Mouse (Mus musculus) testis, postnatal 10 days (tissue): Measurements from ENCODE around the gene Rps10.

Source experiments
- DNase-seq: peaks from one replicate; pipeline ENCODE4 v3.0.0; 2021; ENCODE audit warnings: low spot score

Gene Rps10

DNA sequence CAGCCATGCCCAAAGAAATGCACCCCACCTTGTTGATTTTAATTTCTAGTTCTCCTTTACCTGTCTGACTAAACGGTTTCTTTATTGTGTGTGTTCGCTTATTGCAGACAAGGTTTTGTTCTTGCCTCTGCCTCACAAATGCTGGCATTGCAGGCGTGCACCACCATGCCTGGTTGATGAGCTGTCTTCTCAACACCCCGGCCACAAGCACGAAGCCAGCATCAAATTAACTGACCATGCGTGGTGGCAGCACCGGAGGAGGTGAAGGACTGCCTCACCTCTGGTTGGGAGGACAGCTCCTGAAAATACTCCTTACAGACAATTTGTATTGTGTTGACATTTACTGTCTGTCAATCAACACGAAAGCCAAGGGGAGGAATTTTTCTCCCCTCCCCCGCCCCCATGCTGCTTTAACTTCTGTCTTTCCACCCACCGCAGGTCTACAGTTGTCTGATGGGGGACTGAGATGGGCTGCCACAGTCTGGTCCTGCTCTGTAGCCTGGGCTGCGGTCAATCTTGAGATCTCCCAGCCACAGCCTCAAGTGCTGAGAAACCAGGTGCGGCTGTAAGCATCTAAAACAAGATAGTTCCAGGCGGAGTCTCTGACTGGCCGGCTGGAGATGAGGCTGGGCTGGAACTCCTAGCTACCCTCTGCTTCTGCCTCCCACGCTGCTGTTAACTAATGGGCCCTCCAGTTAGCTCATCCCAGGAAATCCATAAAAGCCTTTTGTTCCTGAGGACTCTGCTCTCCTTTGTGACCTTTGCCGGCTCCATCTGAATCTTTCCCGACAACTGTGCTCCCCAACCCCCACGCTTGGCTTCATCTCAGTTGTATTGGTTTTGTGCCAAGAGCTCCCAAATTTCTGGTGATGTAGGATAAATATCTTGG is at the start of gene Rps10:
TSS of gene Rps10 (minus strand) at position 538 of the 889 bp plus-strand sequence.
- peak; percentile 61 for DNase-seq

DNA sequence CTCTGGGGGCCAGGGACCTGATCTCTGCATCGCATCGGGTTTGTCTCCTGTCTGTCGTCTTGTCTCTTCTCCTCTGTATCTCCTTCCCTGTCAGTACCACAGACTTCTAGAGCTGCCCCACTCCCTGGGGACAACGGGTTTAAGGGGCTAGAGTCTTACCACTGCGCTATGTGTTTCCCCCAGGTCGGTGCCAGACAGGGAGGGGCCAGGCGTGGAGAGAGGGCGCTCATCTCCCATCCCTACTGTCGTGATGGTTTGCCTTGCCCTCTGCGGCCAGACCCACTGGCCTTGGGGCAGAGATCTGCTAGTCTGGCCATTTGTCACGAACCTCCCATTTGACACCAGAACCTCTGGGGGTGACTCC is 49.1 kb upstream of the Rps10 start:
- no peak for DNase-seq

DNA sequence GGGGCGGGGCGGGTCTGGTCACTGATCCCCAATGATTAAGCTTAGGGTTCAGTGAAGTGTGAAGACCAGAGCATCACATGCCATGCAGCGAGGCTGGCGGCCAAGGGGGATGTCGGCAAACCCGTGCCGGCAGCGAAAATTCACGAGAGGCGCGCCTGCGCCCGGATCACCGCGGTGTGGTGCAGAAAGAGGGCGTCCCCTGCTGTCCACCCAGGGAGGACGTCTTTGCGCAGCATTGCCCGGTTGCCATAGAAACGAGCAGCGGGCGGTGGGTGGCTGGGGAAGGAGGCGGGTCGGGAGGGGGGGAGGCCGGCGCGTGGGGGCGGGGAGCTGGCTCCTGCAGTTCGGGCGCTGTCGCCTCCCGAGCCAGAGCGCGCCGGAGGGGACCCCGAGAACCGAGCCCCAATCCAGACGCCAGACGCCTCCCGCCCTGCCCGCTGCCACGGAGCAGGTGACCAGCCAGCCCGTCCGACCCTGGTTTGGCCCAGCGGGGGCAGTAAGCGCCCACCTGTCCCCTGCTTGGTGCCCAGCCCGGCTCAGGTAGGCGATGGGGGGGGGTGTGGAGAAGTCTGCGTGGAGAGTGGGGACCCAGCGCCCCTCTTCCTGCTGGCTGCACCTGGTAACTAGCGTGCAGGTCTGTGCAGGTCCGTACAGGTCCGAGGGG is 48.5 kb upstream of the Rps10 start:
- peak; percentile 76 for DNase-seq

DNA sequence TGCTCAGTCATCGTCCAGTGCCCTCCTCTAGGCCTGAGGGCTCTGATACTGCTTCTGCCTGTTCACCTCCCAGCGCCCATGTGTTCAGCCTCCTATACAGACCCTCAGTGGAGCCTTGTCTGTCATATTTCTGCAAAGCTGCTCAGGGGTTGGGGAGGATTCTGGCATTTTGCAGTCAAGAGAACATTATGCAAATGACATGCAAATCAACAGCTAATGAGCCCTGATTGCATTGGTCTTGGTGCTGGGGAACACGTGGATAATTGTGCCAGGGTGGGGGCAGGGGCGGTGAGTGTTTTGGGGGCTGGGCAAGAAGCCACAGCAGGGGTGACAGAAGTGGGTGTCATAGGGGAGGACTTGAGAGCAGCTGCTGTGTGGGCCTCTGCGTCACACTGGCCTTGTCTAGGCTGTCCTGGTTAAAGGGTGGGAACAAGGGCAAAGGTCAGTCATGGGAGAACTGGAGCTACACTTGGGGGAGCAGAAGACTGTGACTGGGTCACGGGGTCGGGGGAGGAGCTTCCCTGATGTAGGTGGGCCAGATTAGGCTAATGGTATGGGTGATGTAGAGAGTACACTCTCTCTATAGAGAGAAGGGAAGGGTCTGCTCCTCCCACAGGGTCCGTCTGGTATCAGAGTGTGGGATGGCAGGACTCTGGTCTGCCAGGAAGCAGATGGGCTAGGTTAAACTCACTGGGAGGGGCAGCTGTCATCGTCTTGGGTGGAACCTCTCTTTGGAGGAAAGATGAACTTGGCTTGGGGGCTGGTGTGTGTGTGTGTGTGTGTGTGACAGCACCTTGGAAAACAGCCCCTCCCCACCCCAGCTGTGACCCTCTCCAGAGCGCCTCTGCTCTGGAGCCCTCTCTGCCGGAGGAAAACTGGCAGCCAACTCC is 42.7 kb upstream of the Rps10 start:
- no peak for DNase-seq

DNA sequence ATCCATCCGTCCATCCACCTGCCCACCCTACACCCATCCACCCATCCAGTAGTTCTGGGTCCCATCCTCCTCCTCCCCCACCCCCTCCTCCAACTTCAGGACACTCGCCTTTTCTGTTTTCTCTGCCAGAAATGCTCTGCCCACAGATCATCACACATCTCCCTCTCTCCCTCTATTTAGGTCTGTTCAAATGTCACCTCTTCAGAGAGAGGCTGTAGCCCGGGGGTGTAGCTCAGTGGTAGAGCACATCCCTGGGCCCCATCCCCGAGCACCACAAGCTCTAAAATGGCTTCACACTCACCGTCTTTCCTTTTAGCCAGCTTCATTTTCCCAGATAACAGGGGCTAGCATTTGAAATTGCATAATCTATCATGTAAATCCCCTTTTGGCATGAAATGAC is 41.3 kb upstream of the Rps10 start:
- DNase-seq: no peak

DNA sequence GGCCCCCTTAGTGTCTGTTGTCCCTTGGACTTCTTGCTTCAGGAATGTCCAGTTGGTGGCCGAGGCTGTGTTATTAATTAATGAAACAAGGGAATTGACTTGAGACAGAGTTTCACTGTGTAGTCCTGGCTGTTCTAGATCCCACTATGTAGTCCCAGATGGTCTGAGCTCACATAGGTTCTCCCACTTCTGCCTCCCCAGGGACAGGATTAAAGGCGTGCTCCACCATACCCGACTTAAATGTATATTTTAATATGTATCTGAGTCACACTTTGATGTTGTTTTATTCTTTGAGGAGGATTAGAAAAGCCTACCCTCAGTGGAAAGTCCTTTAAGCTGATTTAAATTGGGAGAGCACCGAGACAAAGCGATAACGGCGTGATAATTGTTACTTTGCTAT is 39.8 kb upstream of the Rps10 start:
- DNase-seq: no peak

DNA sequence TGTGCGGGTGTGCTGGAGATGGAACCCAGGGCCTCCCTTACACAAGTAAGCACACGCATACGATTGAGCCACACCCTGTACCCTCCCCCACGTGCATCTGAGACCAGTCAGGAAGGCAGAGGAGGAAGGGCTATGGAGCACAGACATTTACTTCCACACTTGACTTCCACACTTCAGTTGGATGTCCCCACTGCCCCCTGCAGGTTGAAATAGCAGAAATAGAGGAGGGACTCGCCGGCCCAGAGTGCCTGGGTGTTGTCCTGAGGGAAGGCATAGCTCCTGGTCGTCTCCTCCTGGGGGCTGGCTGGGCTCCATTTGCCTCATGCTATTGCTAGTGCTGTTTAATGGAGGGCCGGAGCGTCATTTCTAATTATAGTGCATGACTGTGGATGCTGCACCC is 39.0 kb upstream of the Rps10 start:
- DNase-seq: no peak

DNA sequence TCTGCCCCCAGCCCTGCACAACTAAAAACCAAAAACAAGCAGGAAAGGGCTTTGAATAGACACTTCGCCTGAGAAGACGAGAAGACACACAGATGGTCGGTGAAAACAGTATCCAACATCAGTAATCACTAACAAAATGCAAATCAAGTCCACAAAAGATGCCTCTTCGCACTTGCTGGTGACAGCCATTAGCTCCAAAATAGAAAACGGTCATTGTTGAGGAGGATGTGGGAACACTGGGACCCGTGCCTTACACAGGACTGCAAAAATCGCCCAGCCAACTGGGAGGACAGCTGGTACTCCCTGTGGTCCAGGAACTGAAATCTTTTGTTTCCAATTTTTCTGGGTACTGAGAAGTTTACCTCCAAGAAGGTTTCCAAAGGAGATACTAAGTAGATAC is 37.5 kb upstream of the Rps10 start:
- DNase-seq: no peak

DNA sequence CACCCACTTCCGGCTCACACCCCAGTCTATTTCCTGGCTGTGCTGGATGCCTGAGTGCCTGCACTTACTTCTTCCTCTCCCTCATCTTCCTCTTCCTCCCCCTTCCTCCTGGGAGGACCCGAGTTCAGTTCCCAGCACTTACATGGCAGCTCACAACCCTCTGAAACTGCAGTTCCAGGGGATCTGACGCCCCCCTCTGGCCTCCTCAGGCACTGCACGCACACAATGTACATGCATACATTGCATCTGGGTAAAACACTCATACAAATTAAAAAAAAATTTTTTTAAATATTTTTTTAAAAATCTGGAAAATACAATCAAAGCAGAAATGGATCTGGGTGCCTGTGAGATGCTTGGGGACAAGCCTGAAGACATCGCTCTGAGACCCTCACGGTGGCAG is 35.3 kb upstream of the Rps10 start:
- no peak for DNase-seq

DNA sequence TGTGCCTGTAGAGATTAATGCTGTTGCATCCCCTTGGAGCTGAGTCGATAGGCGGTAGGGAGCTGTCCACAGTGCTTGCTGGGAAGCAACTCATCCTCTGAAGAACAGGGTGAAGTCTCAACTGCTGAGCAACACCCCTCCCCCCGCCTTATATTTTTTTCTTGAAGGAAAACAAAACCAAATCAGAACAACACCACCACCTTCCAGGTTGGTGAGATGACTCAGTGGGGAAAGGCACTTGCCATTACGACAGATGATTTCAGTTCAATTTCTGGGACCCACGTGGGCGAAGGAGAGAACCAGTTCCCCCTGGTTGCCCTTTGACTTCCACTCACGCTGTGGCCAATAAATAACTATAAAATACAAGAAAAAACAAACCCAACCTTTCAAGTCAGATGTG is 22.3 kb upstream of the Rps10 start:
- no peak for DNase-seq

DNA sequence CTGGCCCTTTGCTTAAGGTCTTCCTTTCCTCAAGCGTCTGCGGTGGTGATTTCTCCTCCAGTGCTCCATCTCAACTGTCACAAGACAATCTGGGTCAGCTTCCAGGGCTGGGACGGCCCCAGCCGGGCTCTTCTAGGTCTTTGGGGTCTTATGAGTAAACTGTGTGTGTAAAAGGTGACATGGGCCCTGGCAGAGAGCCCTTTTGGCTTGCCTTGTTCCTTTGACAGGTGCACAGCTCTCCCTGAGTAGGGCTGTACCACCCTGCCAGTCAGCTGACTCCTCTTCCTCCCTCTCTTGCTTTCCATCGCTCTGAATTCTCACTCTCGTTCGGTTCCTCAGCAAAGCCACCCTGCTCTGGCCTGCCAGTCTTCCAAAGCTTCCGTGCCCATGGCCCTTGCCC is 20.7 kb upstream of the Rps10 start:
- DNase-seq: no peak

DNA sequence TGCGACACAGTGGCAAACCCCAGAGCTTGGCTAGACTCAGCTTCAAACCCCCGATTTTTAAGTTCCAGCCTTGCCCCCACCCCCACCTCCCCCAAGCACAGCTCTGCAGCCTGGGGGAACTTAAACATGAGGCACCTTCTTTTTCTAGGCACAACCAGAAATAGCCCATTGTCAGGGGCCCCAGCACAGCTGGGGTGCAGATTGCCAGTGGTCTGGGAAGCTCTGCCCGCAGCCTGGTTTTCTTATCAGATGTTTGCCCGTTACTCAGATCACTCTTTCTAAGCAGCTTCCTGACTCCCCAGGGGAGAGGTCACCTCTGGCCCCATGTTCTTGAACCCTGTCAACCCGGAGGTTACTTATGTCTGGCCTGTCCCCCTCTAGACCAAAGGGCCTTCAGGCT is 19.9 kb upstream of the Rps10 start:
- DNase-seq: no peak

DNA sequence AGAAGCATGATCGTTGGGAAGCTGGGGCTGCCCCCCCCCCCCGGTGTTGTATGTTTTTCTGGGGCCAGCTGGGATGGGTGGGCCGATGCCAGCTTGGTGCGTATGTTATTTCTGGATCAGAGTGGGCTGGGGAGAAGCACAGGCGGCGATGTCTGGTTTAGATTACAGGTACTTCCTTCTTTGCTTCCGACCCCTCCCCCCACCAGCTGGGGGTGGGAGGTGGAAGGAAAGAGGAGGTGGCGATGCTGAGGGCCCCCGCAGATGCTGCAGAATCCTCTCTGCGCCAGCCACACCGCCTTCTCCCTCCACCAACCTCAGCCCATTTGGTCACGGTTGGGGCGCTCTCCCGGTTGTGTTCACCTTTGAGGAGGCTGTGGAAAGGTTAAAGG is 19.5 kb upstream of the Rps10 start:
- DNase-seq: no peak

DNA sequence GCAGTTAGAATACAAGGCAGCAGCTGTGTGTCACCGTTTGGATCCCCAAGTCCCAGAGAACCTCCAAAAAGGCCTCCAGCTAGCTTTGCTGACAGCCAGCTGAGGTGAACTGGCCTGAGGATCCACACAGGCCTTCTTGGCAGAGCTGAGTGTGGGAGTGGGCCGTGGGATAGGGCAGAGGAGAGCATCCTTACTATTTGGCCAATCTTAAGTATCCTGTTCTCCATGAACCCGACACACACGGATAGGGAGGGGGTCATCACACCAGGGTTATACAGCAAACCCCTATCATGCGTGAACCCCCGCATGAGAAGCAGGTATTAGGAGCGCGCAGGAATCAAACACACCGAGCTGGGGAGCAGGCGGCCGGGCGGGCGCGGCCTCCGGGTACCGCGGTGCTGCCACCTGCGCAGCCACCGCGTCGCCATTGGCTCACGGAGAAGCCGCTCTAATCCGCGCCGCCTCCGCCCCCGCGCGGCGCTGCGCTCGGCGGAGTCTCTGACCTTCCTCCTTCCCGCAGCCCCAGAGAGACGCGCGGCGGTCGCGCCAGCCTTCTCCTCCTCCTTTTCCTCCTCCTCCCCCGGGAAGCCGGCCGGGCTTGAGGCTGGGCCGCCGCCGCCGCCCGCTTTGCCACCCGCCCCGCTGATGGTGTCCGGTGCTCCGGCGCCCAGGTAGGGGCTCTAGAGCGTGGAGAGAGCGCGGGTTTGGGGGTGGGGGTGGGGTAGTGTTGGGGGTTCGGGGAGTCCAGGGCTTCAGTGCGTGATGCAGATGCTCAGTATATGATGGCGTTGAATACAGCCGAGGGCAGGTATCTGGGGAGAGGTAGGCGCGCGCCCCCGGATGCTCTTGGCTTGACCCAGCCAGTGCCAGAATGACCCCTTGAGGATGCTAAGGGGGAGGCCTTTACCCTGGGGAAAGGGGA is 18.9 kb upstream of the Rps10 start, which contains the start of gene Pacsin1:
TSS of gene Pacsin1 (plus strand) at position 421 of the 922 bp plus-strand sequence.
- peak; percentile 60 for DNase-seq

DNA sequence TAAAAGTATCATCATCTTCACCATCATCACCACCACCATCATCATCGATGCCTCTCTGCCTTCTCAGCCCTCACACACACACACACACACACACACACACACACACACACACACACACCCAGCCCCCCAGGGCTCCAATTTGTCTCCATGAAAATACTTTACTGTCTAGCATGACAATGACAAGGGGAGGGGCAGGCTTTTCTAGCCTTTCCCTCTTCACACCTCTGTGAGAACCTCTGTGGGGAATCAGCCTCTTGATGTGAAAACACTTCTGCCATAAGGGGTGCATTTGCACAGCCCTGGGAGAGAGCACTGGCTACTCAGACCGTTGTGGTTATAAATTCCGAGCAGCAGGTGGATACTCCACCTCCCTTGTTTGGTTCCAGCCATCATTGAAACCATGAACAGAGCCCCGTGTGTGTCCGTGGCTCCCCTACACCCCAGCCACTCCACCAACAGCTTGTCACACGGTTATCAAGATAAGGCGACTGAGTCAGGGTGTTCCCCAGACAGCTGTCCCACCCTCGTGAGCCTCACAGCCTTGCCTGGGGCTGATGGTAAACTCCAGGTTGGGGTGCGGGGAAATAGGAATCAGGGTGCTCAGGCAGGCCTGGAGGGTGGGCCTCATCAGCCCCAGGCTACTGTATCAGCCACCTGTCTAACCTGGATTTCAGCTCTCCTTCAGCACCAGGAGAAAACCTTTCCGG is 16.9 kb upstream of the Rps10 start:
- DNase-seq: no peak

DNA sequence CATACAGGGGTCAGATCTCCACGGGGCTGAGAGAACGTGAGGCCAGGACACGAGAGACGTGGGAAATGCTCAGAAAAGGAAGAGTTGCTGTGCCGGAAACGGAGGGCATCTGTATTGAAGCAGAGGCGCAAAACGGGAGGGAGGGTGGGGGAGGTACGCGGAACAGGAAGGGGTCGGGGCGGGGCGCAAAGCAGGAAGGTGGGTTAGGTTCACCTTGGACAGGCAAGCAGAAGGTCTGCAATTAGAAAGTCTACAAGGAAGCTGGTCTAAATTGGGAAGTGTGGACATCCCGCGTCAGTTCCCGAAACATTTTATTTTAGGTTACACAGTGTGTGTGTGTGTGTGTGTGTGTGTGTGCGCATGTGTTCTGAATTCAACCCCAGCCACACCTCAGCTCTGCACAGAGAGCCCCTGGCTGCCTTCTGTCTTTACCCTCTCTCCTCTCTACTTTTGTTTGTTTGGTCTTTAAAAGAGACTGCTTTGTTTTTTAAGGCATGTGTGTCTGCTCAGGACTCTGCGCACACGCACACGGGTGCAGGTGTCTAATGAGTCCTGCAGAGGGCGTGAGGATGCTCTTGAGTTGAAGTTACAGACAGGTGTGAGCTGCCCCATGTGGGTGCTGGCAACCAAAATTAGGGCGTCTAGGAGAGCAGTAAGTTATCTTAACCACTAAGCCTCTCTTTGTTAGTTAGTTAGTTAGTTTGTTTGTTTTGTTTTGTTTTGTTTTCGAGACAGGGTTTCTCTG is 15.7 kb upstream of the Rps10 start:
- no peak for DNase-seq

DNA sequence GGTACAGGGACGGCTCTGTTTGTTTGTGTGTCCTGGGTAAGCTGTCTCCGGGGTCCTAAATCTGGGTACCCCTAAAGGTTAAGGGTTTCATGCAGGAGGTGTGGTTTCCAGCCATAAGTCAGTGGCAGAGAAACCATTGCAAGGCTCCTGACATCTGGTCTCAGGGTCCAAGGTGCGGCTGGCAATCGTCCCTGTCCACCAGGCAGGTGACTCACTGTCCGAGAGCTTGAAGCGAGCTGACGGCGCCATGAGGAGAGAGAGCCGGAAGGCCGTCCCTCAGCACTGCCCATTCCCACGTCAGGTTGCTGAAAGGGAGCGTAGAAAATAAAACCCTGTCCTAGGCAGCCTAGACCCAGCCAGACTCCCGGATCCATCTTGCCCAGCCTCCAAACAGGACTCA is 14.1 kb upstream of the Rps10 start:
- no peak for DNase-seq

DNA sequence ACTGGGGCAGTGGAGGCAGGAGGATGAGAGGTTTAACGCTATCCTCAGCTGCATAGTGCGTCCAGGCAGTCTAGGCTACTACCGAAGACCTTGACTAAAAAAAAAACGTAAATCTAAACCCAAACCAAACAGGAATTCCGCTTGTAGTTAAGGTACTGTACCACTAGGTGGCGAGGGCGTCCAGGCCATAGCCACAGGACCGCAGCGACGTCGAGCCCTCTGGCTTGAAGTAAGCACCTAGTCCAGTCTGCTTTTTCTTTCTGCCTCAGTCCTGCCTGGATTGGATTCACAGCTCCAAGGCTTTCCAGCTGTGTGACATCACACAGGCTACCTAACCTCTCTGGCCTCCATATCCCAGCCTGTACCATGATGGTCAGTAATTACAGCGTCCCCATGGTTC is 13.7 kb upstream of the Rps10 start:
- no peak for DNase-seq

DNA sequence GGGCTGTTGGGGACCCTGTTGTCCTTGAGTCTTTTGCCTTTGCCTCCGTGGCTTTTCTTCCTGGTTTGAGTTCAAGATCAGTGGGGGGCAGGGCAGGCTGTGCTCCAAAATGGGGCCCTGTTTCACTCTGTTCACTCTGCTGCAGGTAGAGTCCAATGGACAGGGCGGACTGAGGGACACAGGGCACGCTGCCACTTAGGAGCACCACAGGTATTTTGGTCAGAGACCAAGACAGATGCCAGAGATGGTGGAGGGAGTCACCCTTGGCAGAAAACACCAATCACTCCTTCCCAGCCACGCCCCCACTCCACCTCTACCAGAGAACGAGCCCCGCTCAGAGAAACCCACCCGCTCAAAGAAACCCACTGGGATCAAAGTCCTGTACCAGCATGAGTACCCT is 9.3 kb upstream of the Rps10 start:
- DNase-seq: no peak

DNA sequence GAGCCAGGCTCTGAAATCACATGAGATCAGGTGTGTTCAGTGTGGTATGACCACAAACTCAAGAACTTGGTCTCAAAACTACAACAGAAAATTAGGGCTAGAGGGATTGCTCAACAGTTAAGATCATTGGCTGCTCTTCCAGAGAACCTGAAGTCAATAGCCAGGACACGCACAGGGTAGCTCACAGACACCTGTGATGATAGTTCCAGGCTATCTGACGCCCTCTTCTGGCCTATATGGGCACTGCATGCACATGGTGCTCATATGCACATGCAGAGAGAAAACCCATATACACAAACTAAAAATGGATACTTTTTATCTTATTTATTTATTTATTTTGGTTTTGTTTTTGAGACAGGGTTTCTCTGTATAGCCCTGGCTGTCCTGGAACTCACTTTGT is 8.1 kb upstream of the Rps10 start:
- DNase-seq: no peak
